Mouse (Mus musculus) left cerebral cortex, postnatal 36 days (tissue): ENCODE measurements around the gene Gm1043. TPM values are rescaled to one million over a fixed set of nuclear protein-coding genes. Genes with fewer than 3 reads are reported as not detected.
A peak's percentile ranks its signal among the peaks of the same experiment; 100 is the strongest.

Experiments
- DNase-seq, 2 experiments: peaks; one replicate each; pipeline ENCODE4 v3.0.0; 2021 to 2022; ENCODE audit warnings: low spot score in 2 of 2, mixed read lengths in 1 of 2
- intact Hi-C: fragments of 180-260 bp; cut with DNase I; formaldehyde crosslinking; loops from one replicate; pipeline ENCODE4 v1.15.1; 2025
- total RNA-seq, 2 experiments: library from RNA; stranded (reverse); gene quantifications; 2 replicates each; pipeline ENCODE4 v1.2.3; 2021

Gm1043 gene
- total RNA-seq, 2 experiments from 2014 or later: 25.8 to 54.0 TPM

DNA sequence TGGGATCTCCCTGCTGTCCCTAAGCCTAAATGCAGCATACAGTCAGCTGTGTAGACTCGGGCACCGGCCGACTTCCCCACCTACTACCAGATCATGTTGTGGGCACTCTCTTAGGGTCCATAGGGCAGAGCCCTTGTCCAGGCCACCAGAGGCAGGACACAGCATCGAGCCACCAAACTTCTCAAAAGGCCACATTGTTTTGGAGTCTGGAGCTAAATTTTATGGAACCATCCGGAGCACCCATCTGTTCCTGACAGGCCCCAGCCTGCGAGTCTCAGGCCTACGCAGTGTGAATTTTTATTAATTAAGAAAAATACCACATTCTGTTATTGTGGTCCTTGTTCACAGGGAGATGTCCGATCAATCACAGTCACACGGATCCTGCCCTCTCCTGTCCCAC lies 94.7 kb downstream of the Gm1043 start:
- intact Hi-C loops: no loop called here
- DNase-seq: no peak

DNA sequence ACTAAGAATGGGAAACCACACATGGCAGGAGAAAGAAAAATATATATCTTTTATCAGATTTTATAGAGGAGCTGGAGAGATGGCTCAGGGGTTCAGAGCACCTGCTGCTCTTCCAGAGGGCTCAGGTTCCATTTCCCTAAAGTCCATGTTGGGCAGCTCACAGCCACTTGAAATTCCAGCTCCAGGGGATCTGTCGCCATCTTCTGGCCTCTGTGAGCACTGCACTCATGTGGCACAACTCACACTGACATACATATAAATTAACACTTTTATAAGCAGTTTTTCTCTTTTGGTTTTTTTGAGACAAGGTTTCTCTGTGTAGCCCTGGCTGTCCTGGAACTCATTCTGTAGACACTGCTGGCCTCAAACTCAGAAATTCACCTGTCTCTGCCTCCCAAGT lies 95.5 kb downstream of the Gm1043 start:
- intact Hi-C loops: no loop called here
- DNase-seq: no peak

DNA sequence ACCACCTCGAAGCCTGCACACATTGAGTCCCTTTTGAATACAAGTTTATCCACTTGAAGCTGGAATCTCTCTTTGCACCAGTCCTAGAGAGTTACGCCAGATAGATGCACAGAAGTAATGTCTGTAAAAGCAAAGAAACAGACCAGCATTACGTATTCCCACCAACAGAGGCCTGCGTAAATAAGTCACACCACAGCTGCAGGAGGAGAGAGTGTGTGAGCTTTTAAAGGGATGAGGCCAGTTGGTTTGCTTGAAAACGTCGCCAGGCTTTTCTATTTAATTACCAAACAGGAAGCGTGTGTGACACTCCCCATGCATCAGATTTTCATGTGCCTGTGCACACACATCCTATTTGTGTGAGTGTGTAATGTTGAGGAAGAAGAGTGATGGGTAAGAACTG lies 99.4 kb downstream of the Gm1043 start:
- intact Hi-C loops: no loop called here
- no peak for DNase-seq

DNA sequence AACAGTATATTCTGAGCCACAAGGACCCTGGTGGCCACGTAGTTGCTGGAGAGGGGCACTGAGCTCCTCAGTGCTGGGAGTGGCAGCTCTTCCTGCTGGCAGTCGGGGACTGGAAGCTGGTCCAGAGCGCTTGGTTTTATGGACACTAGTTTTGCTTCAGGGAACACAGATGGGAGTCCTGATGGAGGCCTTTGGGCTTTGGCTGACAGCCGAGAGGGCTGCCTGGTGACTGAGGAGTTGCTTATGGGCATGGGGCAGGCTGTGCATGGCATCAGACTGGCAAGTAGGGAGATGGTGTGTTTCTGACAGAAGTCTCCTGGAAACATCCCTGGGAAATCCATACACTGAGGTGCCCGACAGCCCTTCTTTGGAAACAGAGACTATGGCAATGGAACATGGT lies 105.2 kb downstream of the Gm1043 start:
- DNase-seq: no peak
- intact Hi-C loops: no loop called here

DNA sequence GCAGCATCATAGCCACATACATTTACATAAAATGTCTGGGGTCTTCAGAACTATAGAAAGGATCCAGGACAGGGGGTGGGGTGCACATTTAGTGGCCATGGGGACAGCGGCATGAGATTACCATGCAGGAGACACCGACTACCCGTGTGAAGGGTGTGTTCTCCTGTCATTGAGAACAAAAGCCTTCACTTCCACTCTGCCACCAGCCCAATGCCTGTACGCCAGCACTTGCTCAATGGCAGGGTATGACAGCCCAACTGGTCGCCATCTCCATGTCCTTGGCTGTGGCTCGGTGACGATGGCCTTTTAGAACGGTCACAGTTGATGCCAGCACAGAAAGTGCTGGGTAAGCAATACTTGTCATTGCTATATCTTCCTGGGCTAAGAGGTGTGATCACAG lies 111.0 kb downstream of the Gm1043 start:
- intact Hi-C loops: no loop called here
- DNase-seq: no peak

DNA sequence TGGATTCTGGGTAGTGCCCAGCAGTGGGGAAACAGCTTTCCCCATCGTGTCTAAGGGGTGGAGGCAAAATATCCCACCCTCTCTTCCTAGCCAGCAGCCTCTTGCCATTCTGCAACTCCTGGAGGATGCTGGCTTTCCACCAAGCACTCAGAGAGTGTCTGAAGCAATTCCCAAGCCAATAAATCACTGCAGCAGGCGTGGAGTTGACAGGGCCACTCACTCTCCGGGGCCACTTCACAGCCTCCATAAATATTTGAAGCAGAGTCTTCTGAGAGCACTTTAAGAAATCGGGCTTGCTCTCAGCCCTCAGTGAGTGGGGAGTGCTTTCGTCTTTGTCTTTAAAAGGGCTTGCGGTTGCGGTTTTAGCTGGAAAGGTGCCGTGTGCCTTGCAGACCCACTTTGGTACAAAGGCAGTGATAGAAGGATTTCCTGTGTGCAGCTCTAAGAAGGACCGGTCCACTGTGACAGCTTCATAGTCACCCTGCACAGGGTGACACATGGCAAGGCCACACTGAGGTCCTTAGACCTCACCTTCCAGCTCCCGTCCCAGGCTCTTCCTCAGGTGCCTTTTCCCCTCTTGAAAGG lies 111.6 kb downstream of the Gm1043 start:
- DNase-seq: no peak
- intact Hi-C loops: no loop called here

DNA sequence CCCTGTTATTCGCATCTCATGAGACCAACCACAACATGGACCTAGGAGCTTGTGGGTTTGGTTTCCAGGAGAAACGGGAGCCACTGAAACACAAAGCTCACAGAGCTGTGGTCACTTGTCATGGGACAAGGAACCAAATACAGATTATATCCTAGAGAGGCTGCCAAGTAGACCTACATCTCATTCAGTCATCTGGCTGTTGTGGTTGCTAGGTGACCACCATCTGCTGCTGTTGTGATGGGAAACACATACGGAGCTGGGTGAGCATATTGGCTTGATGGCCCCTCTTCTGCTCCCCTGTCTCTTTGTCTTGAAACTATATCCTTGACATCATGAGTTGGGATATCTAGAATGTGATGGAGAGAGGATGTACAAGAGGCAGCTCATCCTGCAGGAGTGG lies 112.3 kb downstream of the Gm1043 start:
- intact Hi-C loops: no loop called here
- no peak for DNase-seq

DNA sequence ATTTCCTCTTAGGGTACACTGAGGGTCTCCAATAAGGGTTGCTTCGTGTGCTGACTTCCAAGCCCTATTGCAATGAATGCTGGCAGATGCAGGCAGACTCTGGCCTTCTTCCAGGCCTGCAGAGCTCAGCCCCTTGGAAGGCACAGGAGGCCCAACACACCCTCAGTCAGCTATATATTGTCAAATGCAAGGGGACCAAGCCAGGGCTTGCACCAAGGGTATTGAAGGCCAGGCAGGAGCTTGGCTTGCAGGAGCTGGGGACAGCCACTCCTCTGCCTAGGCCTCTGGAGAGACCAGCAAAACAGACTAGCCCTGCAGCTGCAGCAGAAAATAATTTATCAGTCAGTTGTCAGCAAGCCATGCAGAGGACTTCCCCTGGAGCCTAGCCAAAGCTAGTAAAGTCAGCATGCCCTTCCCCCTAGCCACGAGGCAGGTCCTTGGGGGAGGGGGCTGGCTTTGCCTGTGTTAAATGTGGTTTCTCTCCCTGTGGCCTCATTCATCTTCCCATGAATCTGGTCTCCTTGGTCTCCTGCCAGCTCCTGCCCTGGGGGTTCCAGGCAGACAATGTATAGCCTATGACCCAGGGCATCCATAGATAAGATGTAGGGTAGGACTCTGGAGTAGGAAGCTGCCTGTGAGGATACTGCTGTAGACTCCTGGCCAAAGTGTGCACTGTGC lies 113.0 kb downstream of the Gm1043 start:
- intact Hi-C loops: no loop called here
- no peak for DNase-seq

DNA sequence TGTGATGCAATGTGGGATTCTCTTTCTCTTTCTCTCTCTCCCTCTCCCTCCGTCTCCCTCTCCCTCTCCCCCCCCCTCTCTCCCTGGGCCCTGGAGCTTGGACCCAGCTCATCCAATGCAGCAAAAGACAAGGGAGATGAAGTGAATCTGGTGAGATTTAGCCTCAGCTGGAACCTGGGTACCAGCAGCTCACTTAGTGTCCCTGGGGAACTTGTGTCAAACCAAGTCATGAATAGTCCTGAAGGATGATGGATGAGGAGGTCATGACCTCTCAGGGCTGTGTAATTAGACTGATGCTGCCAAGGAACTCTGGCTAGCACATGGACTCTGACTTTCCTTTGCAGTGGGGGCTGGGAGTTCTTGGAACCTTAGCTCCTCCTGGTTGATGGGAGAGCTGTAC lies 117.1 kb downstream of the Gm1043 start:
- no peak for DNase-seq
- intact Hi-C loops: no loop called here

DNA sequence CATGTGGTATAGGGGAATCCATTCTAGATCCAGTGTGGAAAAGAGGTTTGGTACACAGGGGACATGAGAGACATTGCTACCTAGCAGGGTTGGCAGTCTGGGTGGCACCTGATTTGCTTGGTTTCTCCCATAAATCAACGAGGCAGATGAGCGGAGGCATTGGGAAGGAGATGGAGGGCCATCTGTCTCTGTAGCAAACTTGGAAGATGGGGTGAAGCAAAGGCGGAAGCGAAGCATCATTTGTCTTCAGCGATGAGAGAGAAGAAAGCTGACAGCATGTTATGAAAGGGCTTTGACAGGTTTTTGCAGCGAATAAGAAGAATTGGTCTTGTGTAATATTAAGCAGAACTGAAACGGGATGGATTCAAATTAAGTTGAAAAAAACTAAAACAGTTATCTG lies 119.7 kb downstream of the Gm1043 start:
- intact Hi-C loops: no loop called here
- DNase-seq: no peak

DNA sequence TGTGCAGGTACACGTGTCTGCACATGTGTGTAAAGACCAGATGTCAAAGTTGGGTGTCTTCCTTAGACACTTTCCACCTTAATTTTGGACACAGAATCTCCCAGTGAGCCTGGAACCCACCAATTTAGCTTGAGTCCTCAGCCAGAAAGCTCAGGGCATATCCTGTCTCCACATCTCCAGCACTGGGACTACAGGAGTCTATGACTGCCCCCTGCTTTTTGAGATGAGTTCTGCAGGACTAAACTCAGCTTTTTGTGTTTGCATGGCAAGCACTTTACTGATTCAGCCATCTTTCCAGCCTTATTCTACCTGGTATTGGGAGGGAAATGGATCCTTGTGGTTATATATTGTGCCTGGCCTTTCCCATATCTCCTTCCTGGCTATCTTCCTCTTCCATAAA lies 120.2 kb downstream of the Gm1043 start:
- DNase-seq: no peak
- intact Hi-C loops: no loop called here

DNA sequence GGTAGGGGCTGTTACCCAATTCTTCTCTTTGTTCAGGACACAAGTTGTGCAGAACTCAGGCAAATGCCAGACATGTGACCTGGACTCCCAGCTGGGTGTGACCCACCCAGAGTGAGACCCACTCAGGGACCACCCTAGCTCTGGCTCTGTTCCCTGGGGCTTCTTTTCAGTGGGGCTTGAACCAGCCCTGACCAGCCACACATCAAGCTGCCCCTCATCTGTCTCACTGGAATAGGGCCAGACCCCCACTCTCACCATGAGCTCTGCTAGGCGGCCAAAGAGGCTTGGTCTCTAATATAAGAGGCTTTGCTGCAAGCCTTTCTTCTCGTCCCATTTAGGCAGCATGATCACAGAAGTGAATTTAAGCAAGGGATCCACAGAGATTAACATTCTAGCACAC lies 121.2 kb downstream of the Gm1043 start:
- no peak for DNase-seq
- intact Hi-C loops: loop anchor here (2.0 kb wide), 1 partner anchor 20 kb away; no protein-coding TSS in a partner anchor

DNA sequence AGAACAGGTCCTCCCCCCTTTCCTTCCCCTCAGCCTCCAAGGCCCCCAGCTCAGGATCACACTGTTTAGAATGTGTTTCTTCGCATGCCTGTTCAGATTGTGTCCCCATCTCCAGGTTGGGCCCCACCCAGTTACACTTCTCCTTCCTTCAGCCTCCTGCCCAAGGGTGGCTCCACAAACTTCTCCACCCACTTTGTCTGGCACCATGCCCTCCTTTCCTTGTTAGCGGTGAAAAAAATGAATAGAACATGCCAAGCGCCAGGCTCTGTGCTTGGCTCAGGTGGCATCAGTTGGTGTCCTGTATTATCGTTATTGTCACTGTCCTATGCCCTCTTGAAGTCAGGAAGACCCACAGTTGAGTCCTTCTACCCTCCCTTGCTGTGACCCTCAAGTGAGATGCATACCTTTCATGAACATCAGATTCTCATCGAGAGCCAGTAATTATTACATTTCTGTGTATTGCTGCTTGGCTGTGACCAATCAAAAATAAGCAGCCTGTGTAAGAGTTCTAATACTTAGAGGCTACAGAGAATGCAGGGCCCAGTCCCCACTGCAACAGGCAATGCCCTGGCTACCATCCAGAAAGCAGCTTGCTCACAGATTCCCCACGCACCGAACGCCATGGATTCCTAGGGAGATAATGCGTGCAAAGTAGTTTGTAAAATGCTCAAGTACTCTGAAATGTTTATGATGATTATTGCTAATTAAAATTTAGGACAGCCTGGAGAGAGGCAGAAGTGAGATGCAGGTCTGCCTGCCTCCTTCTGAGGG lies 128.0 kb downstream of the Gm1043 start:
- DNase-seq: peak in 1 of 2 experiments; percentile 23
- intact Hi-C loops: no loop called here

DNA sequence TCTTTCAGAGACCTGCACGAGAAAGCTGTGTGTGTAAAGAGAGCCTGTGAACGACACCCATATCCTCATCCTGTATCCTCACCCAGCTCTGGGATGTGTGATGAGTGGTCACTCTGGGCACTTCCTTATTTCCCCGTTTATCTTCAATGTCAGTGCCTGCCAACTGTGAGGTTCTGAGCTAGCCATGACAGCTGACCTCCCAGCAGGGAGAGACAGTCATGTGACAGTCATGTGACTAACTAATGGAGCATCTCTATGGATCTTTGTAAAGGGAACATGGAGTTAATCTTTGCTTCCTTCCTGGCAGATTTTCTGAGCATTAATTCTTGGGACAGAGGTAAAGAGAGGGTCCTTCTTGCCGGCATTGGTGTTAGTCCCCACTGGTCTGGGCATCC lies 128.5 kb downstream of the Gm1043 start:
- intact Hi-C loops: no loop called here

DNA sequence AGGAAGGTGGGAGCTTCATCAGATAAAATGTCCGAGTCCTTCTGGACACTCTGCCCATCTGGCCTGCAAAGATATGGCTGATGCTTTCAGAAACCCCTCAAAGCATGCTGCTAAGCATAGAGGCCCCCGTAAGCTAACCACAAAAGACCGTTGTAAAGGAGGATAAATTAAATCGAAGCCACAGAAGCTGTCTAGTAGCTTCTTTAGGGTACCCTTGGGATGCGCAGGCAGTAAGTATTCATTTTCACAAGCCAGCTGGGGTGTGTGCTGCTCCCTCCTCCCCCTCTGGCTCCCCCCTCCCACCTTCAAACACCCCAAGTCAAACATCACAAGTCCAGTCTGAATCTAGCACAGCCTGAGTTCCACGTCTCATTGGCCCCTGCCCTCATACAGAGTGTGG lies 129.4 kb downstream of the Gm1043 start:
- intact Hi-C loops: no loop called here

More for the DNA sequence above, 128.5 kb downstream of the Gm1043 start:
- DNase-seq: no peak

DNA sequence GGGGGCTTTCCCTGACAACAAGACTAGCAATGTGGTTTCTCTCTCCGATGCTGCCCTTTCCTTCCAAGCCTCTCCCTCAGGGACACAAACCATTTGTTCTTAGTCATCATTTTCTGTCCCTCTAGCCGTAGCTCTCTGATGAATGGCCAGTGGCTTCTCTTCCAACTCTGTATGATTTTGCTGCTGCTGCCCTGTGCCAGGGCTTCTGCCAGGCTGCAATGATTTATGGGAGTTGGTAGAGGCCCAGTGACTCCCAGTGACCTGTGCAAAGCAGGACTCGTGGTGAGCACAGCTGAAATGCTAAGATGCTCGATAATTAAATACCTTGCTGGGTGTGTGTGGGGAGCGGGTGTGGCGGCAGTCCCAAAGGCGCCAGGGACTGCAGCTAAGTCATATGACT lies 130.1 kb downstream of the Gm1043 start:
- intact Hi-C loops: no loop called here

More for the DNA sequence above, 129.4 kb downstream of the Gm1043 start:
- no peak for DNase-seq

DNA sequence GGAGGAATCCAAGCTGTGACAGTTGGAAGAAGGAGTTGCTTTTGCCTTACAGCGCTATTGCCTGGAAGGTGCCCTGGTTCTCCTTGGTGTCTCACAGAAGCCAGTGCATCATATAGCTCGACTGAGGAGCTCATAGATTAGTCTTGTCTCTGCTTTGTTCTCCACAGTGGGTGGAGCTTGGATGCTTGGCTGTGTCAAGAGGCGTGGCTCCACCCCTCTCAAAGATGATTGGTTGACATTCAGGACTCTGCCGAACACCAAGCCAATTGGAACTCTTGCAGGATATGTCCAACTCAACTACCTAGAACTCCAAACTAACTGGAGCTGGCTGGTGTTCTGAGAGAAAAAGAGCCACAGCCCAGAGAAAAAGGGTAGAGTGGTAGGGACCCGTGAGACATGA lies 134.4 kb downstream of the Gm1043 start:
- intact Hi-C loops: no loop called here
- DNase-seq: no peak

More for the DNA sequence above, 130.1 kb downstream of the Gm1043 start:
- DNase-seq: no peak

DNA sequence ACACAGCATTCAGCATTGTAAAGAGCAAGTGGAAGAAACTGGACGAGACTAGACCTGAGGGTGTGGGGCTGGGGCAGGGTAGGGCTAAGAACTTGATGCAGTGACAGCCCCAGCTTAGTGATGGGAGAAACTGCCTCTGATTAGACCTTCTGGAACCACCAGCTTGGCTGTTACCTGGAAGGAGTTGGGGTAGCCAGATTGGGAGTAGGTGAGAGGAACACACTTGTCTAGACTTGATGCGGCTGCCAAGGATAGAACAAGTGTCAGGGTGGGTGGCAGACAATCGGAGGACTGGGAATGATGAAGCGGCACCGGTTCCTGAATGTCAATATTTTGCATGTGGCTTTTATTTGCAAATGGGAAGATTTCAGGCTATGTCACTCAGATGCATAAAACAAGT lies 135.4 kb downstream of the Gm1043 start:
- intact Hi-C loops: no loop called here
- DNase-seq: peak; percentile 35 to 61

DNA sequence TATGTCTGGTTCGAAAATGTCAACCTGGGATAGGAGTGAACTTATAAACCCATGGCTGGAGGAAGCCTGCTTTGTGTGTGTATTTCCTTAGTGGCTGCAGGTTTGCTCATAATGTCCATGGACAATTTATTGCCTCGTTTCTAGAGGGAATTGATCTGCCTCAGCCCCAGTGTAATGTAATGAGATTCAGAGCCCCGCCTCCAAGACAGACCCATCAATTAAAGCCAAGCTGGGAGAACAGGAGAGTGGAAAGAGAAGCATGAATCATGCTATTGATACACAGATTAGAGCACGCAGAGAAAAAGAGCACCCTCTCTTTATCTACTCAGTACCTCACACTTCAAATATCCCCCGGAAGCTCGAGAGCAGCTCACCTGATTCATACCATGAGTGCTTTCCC lies 136.4 kb downstream of the Gm1043 start:
- intact Hi-C loops: no loop called here
- DNase-seq: no peak

DNA sequence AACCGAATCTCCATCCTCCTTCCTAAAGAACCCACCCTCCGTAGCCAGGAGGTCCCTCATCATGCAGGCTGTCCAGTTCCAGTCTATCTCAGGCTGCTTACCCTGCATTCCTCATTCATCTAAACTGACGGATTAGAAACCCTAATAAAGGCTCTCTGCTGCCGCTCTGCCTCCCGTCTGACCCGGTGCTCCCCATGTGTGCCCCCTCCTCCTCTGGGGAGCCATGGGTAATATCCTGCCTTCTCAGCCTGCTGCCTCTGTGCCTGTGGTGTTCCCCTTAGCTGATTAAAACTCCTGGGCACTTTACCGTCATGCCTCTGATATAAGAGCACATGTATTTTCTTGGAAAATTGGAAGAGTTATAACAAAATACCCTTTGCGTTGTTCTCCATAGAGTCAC lies 137.1 kb downstream of the Gm1043 start:
- intact Hi-C loops: no loop called here
- DNase-seq: no peak

DNA sequence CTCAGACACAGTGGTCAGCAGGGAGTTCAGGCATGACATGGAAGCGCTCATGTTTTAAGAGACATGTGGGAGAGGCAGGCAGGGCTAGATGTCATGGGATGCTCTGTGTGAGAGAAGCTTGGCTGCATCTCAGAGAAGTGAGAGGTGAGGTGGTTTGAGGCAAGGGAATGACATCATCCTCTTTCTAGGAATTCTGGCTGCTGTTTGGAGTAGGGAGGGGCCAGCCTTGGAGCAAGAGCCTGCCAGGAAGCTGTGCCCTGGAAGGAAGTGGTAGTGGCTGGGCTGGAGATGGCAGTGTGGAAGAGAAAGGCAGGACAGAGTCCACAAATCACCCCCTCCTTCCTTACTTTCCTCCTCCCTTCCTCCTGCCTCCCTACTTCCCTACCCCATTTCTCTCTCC lies 140.5 kb downstream of the Gm1043 start:
- no peak for DNase-seq
- intact Hi-C loops: loop anchor here (2.0 kb wide), 1 partner anchor 19 kb away; no protein-coding TSS in a partner anchor
